Mouse (Mus musculus) megakaryocyte-erythroid progenitor cell, adult 5-6 weeks (primary cell): ENCODE data around the gene Gstm1. TPM values are rescaled to one million over a fixed set of nuclear protein-coding genes. Genes with fewer than 3 reads are reported as not detected.
"Not testable (repeated sequence)": the region's sequence is repeated elsewhere in the genome, so short reads cannot be mapped to it uniquely, and the experiment has no call there.

ENCODE experiments used
- ATAC-seq: replicated peaks from 2 replicates; pipeline ENCODE4 v1.8.0; 2016; ENCODE audit warnings: mild to moderate bottlenecking, inconsistent platforms; ENCODE audit not compliant: severe bottlenecking, poor library complexity, low FRiP score, low TSS enrichment
- total RNA-seq, 2 experiments: library from RNA; stranded (forward) in 1 of 2; stranded (reverse) in 1 of 2; fragments of 200-1000, 215-1000 nt in 1 of 2; fragments of >200 nt in 1 of 2; fragmentation: Nextera tagmentation in 1 of 2; gene quantifications; 2 replicates each; pipeline ENCODE4 v1.2.3; 2014 to 2017

Gene Gstm1
- total RNA-seq (2014; fragmentation: Nextera tagmentation) (9.1 and 18.8 TPM in 2 replicates), total RNA-seq (2017) (8.4 and 14.7 TPM in 2 replicates)

DNA sequence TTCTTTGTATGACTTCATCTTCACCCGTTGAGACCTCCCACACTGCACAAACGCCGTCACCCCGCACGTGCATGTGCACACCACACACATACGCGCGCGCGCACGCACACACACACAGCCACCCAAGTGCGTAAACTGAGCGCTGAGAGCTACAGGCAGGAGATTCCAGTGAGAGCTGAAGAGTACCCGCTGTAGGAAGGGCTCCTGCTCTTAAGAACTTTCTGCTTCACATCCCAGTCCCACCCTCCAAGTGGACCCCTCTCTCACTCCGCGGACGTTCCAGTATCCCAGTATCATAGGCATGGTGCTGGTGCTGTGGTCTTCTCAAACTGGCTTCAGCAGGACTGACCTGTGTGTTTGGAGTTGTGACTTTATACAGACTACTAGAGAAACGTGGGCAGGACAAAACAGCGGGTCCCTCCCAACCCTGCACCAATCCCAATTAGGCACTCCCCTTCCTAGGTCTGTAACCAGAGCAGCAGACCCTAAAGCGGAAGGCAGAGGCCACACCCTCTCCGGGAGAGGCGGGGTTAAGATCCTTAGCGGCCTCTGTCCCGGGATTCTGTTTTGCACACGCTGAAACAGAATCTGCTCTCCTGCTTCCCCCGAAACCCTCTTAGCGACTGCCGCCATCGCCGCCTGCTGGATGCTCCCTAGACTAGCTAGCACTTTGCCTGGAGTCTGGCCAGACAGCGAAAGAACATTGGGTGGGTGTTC, at the start of gene Gstm1:
Gene Gstm1, minus strand, starts transcription at position 501 of the 717 bp plus-strand sequence.
- peak; percentile 92 for ATAC-seq

DNA sequence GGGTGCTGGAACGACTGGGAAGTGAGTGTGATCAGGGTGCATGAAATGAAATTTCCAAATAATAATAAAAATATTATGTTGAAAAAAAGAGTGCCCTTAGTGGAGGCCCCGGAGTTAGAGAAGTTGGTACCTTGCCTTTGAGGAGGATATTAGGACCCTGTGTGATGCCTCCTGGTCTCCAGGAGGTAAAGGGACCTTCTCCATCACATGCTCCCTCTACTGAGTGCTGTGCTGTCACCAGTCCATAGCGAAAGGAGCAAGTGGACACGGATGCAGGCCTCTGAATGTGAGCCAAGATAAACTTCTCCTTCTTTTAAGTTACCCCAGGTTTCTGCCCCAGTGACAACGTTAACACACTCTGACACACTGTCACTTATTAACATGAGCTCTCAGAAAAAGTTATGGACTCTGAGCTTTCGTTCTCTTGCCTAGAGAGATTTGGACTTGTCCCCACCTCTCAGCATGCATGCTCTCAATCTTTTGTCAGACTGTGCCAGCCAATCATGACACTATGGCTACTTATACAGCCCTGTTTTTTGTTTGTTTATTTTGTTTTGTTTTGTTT, 49.7 kb upstream of the Gstm1 start:
- no peak for ATAC-seq

DNA sequence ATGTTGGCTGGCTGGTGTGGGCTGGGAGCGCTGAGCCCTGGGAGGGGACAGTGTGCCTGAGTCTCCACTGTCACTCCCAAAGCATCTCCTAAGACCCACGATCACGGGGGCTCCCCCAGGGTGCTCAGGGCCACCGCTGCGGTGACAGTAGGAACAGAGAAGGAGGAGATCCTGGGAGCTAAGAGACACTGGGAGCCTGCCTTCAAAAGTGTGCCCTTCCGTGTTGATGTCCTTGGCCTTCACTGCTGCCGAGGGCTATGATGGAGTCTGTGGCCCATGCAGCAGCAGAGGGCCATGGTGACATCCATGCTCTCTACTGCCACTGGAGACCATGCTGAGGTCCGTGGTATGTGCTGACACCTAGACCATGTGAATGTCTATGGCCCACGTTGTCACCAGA, 47.8 kb upstream of the Gstm1 start:
- no peak for ATAC-seq

DNA sequence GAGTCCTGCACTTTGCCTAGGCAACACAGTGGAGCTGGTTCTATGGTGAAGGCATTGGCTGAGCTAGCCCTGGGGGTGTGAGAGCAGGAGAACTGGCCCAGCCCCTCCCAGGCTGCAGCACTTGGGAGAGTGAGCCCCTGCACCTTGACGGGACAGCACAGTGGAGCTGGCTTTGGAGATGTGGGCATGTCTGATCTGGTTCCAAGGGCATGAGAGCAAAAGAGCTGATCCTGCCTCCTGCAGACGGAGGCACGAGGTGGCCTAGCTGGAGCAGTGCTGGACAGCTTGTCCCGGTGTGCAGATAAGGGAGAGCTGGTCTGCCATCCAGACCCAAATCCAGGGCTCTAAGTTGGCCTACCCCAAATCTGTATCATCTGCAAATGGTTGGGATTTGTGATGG, 46.9 kb upstream of the Gstm1 start:
- ATAC-seq, result no peak

DNA sequence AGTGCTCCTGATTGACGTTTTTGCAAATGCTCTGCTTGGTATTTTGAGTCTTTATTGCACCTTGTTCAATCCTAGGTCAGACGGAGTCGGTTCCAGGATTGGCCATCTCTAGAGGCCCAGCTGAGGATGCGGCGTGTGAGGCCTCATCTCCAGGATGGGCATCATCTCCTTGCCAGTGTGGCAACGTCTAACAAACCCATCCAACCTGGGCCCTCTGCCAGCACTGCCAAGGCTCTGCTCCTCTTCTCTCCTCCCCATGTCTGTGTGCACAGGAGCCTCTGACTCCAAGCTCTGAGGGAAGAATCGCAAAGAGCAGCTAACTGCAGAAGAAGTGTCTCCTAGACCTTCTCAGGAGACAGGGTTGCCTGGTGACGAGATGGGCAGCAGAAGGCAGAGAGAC, 44.9 kb upstream of the Gstm1 start:
- no peak for ATAC-seq

DNA sequence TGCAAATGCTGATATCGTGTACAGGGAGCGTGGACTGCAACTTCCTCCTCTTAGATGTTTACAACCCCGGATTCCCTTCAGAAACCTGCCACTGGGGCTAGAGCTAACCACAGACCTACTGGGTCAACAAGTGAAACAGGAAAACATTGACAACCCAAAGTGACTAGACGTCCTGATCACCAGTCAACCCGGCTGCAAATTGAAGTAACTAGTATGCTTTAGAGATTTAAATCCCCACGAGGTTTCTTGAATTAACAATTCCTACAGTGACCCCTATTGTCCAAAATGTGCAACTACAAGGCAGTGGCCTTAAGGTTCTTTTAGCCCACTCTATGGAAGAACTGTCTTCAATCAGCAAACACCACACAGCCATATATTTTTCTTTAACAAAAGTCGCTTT, 43.6 kb upstream of the Gstm1 start:
- peak; percentile 73 for ATAC-seq

DNA sequence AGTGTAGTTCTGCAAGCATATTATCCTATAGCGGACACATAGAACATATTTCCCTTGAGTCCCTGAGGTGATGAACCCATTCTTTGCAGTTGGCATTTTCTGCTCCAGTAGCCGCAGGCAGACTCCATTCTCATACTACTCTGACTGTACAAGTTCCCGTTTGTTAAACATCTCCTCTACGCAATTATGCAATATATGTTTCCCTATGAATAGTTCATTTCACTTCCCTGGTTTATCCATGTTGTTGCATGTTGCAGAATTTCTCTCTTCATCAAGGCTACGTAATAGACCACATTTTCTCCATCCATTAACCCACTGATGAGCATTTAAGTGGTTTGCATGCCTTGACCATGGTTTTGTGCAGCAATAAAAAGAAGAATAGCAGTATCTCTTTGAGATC, 32.7 kb upstream of the Gstm1 start:
- no peak for ATAC-seq

GRCm38 (mm10) chr3:108048306-108048705, 30.5 kb upstream of the Gstm1 start:
- ATAC-seq, result no peak

DNA sequence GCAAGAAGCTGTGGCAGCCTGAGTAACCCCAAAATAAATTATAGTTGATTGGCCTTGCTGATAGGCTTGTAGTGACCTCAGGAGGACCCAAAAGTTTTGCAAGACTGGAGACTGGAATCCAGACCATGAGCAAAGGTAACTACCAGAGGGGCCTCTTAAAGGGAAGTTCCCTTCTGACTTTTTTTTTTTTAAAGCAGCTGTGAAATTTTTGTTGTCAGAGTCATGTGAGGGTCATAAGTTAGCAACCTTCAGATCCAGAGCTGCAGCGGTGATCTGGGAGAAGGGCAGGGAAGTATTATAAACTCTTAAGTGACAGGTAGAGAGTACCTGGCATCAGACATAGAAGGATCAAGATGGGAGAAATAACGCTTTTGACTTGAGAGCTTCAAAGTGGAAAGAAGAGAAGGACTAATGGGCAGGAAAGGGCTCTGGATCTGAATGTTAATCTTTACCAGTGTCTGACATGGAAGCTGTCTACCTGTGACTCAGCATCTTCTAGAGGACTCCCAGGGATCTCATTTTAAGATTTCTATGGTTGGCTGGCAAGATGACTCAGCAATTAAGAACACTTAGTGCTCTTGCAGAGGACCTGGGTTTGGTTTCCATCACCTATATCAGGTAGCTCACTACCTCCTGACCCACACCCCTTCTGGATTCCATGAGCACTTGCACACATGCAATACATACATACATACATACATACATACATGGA, 29.3 kb upstream of the Gstm1 start:
- no peak for ATAC-seq

GRCm38 (mm10) chr3:108044394-108045140, 26.8 kb upstream of the Gstm1 start, which contains the start of gene Gstm4:
TSS of gene Gstm4 (minus strand) at chr3:108044894.
- ATAC-seq, result peak; percentile 98

- ATAC-seq, result no peak
These were observed 15.4 kb upstream of the Gstm1 start for GRCm38 (mm10) chr3:108033156-108033555.

GRCm38 (mm10) chr3:108032113-108032512, 14.3 kb upstream of the Gstm1 start:
- no peak for ATAC-seq

- no peak for ATAC-seq
These were observed 11.0 kb upstream of the Gstm1 start for GRCm38 (mm10) chr3:108028641-108029365.

DNA sequence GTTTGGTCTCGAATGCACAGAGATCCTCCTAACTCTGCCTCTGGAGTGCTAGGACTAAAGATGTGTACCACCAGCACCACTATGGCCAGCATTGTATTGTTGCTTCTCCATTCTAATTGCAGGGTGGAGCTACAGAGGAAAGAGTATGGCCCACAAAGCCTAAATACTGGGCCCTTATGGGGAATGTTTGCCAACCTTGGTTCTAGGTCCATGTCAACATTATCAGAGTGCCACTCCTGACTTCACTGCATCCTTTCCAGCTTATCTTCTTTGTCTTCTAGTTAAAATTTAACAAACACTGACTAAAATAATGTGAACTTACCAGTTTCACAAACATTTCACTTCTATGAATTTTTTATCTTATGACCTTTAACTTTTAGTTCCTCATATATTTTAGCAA, 8.8 kb upstream of the Gstm1 start:
- no peak for ATAC-seq

GRCm38 (mm10) chr3:108026049-108026448, 8.3 kb upstream of the Gstm1 start:
- no peak for ATAC-seq

DNA sequence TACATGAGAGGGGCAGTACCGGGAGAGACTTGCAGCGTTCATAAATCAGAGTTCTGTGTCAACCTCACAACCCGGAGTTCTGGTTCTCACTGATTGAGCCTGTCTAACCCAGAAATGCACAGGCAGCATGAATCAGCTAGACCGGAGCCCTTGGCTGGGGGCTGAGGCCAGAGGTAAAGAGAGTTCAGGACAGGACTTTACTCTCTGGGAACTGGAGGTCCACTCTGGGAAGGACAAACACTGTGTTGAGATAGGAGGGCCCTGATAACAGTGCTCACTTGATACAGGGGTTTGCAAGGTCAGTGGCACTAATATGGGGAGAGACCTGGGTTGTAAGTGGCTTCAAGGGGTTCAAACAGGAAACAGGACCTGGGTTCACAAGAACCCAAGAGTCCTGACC, 7.5 kb upstream of the Gstm1 start:
- no peak for ATAC-seq

DNA sequence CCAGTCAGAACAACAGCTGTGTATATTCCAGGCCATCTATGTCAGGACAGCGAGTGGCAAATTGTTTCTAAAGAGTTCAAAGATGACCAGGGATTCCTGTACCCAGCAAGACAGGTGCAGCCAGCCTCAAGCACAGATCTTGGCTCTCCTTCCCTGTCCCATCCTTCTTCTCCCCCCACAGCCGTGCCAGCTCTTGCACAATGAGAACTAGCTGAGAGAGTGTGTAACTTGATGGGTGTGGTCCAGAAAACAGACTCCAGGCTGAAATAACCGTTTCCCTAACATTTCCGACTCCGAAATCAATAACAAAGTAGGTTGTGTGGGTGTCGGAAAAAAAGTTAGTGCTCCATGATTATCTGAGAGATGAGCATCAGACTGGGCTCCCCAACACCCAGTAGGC, 4.9 kb upstream of the Gstm1 start:
- ATAC-seq, result no peak

DNA sequence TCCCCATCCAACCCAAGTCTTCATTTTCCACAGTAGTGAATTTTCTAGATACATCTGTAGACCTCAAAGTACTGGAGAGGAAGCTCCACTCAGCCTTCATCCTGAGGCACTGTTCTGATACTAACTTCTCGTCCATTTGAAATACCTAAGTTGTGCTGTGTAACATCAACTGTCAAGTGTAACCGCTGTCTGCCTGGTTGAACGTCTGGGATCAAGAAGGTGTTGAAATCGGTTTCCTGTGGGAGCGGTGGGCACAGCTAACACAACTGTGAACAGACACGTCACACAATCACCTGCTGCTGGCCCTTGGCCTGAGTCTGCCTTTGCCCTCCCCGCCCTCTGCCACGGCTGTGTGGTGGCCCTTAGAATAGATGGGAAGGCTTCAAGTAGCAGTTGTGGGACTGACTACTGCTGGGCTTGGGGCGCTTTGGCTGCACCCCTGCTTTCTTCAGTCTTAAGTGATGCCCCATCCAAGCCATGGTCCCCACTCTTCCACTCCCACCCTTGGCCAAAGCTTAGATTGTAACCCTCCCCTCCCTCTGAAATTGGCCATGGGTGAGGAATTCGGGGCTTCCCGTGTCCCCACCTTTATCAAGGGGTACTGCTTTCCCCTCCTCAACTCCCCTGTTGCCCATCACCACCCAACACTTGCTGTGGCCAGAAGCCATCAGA, 2.7 kb upstream of the Gstm1 start:
- ATAC-seq, result not testable (repeated sequence)

GRCm38 (mm10) chr3:108019226-108019625, 1.5 kb upstream of the Gstm1 start:
- ATAC-seq, result not testable (repeated sequence)
